Mouse (Mus musculus) lung, embryonic 14.5 days (tissue): Measurements from ENCODE around the gene Card11. TPM values are rescaled to one million over a fixed set of nuclear protein-coding genes. Genes with fewer than 3 reads are reported as not detected.

ENCODE experiments used
- ATAC-seq: fragments of 200-750 bp; cut with Nextera tagmentation; 2 replicates; pipeline ENCODE4 v1.8.0; 2017; ENCODE audit warnings: mild to moderate bottlenecking, moderate TSS enrichment, moderate library complexity; ENCODE audit not compliant: insufficient read depth
- DNase-seq: peaks from one replicate; pipeline ENCODE4 v3.0.0-alpha.2; 2015
- H3K27ac ChIP-seq: fragments of 300-500 bp; sonication (generic); 2 replicates; pipeline ENCODE4 v1.5.1; 2014; ENCODE audit warnings: low read depth, mild to moderate bottlenecking, moderate library complexity
- H3K27me3 ChIP-seq: fragments of 300-500 bp; sonication (generic); 2 replicates; pipeline ENCODE4 v1.6.1; 2014; ENCODE audit warnings: low read length, control low read depth; ENCODE audit not compliant: insufficient read depth
- H3K36me3 ChIP-seq: fragments of 300-500 bp; sonication (generic); 2 replicates; pipeline ENCODE4 v1.6.1; 2014; ENCODE audit warnings: control low read depth; ENCODE audit not compliant: insufficient read depth
- H3K4me1 ChIP-seq: fragments of 300-500 bp; sonication (generic); 2 replicates; pipeline ENCODE4 v1.6.1; 2014; ENCODE audit warnings: antibody characterized with exemption, control low read depth; ENCODE audit not compliant: insufficient read depth
- H3K4me2 ChIP-seq: fragments of 300-500 bp; sonication (generic); 2 replicates; pipeline ENCODE4 v1.6.1; 2014; ENCODE audit warnings: mild to moderate bottlenecking
- H3K4me3 ChIP-seq: fragments of 300-500 bp; sonication (generic); 2 replicates; pipeline ENCODE4 v1.5.1; 2014; ENCODE audit warnings: low read depth, low read length
- H3K9ac ChIP-seq: fragments of 300-500 bp; sonication (generic); 2 replicates; pipeline ENCODE4 v1.6.1; 2014
- H3K9me3 ChIP-seq: fragments of 300-500 bp; sonication (generic); 2 replicates; pipeline ENCODE4 v1.6.1; 2016; ENCODE audit warnings: low read depth, low read length, control low read depth
- CTCF ChIP-seq: IDR thresholded peaks from 2 replicates; pipeline ENCODE4 v1.5.1; 2016; ENCODE audit warnings: antibody characterized with exemption, low read depth
- WGBS: fragments of 180-500 bp; shearing (Covaris S2); extraction: QIAGEN DNeasy Blood & Tissue Kit; methylation state at CpG from one replicate; pipeline ENCODE4 v1.1.7; 2014; 5-methylcytosine and 5-hydroxymethylcytosine counted together
- polyA plus RNA-seq: library from polyadenylated mRNA; unstranded; fragments of >200 nt; fragmentation: Nextera tagmentation; extraction: Ambion mirVana; gene quantifications from 2 replicates; pipeline ENCODE4 v1.2.1, GENCODE M21; 2014

The Card11 gene
- 0.25 and 0.37 TPM in 2 replicates for polyA plus RNA-seq

DNA sequence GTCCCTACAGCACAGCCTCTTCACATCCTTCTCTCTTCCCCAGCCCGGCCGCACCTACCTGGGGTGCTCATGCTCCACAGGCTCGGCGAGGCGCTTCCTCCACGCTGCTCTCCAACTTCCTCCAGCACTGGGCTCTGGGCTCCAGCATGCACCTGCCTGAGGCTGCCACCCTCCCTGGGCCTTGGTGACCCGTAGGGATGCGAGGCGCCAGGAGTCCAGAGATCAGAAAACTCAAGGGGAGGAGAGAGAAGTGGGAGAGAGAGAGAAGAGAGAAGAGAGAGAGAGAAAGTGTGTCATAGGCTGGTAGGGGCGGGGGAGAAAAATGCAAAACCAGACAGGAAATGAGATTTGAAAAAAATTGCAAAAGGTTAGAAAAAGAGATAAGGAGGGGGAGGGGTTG lies at the start of gene Card11:
Gene Card11 (minus strand): TSS at position 234 of the 400 bp plus-strand sequence.
- H3K36me3 ChIP-seq: no peaks in the 10 kb centered on the region
- WGBS: 54% methylated on average over 10 of the region's 10 CpGs
- H3K27me3 ChIP-seq: no peaks in the 10 kb centered on the region
- DNase-seq: no peak
- H3K4me1 ChIP-seq: no peaks in the 10 kb centered on the region
- TF ChIP-seq CTCF: no peak
- no peak for ATAC-seq
- H3K4me3 ChIP-seq: no peak within 1 kb of the TSS
- no peaks in the 10 kb centered on the region for H3K9me3 ChIP-seq
- no peak within 1 kb of the TSS for H3K27ac ChIP-seq
- no peak within 1 kb of the TSS for H3K4me2 ChIP-seq
- H3K9ac ChIP-seq: no peak within 1 kb of the TSS

DNA sequence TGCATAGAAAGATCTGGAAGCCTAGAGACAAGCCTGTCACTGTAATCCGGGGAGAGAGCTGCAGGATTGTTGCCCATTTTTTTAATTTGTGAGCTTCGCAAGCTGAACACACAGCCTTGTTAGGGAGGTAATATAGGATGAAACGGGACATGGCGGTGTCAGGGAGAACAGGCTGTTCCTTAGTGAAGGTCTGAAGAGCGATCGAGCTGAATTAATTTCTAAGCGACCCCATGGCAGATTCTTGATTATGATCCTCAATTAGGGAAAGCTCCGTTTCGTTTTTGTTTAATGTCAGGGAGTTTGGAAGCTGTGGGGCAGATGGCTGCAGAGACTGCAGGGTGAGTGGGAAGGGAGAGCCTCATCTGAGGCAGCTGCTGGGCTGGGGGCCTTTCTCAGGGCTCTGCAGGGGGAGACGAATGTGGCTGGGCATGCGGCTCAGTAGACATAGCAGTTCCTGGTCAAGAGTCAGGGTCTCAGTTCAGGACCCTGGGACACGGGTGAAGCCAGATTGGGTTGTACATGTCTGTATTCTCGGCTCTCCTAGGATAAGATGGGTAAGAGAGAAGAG lies 47.4 kb upstream of the Card11 start:
- Histone ChIP-seq H3K27me3 (no peaks in the 10 kb centered on the region), H3K36me3 (no peaks in the 10 kb centered on the region), H3K4me2 (no peak overlapping the region), H3K9ac (no peak overlapping the region), H3K9me3 (no peaks in the 10 kb centered on the region; the same call in 1 of the 2 replicates), H3K27ac (no peak overlapping the region), H3K4me1 (no peaks in the 10 kb centered on the region), H3K4me3 (no peak overlapping the region)
- ATAC-seq (no peak), DNase-seq (no peak)
- TF ChIP-seq CTCF: no peak
- WGBS: 64% methylated on average over 13 of the region's 13 CpGs

DNA sequence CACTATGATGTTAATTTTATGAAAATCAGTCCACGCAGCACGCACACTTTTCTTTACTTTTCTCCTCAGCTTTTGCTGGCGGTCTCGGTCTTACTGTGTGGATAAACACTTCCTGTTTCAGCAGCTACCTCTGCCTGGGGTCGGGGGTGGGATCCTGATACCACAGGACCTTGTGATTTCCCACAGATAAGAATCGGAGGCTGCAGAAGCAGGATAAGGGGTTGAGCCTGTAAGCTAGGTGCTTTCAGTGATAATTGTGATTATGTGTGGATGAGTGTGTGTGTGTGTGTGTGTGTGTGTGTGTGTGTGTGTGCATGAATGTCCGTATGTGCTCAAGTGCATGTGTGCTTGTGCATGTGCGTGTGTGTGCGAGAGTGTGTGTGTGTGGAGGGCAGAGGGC lies 44.6 kb upstream of the Card11 start:
- no peak for ATAC-seq
- Histone ChIP-seq H3K27me3 (no peaks in the 10 kb centered on the region), H3K27ac (no peak overlapping the region), H3K9ac (no peak overlapping the region), H3K9me3 (no peaks in the 10 kb centered on the region), H3K4me2 (no peak overlapping the region), H3K36me3 (no peaks in the 10 kb centered on the region), H3K4me1 (no peaks in the 10 kb centered on the region), H3K4me3 (no peak overlapping the region)
- TF ChIP-seq CTCF: no peak
- 69% methylated on average over 9 of the region's 9 CpGs for WGBS
- DNase-seq: no peak

DNA sequence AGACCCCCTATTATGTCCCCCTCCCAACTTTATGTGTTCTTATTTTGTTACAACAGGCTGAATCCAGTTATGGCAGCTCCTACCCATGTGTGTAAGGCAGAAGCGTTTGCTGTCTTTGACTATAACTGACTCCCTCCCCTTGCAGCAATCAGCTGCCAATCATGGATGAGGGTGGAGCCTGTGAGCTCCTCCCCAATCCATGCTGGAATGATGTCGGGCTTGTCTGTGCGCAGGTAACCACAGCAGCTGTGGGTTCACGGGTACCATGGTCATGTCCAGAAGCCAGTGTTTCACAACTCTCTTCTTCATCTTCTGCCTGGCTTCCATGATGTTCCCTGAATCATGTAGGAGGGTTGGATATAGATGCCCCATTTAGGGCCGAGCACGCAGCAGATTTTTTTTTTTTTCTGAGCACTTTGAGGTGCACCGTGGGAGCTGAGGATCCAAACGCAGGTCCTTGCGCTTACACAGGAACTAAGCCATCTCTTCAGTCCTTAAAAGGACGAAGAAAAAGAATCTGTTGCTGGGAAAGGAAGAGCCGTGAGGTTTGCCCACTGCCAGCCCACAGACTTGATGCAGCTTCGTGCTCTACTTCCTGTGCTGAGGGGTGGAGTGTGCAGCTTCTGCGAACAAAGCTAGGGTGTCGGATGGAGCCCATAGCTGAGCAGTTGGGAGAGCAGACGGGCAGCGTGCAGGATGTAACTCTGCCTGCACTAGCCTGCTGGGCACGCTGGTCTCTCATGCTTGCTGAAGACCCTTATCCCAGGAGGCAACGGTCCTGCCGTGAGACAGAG lies 43.5 kb upstream of the Card11 start:
- ATAC-seq: no peak
- H3K4me3 ChIP-seq: no peak overlapping the region

DNA sequence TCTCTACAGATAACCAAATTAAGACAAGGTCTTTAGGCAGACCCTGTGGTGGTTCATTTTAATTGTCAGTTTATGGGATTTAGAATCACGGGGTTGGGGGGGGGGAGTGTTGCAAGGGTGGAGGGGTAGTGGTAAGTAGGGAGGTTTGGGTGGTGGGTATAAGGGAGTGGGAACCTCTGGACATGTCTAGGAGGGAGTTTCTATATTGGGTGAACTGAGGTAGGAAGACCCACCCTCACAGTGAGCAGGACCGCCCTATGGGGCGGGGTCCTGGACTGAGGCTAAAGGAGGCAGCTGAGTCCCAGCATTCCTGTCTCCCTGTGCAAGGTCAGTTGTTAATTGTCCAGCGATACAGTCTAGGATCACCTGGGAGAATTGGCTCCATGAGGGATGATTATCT lies 42.0 kb upstream of the Card11 start:
- no peaks in the 10 kb centered on the region for H3K9me3 ChIP-seq
- H3K4me3 ChIP-seq: no peak overlapping the region
- no peak overlapping the region for H3K4me2 ChIP-seq
- WGBS: 84% methylated on average over 4 of the region's 4 CpGs
- no peaks in the 10 kb centered on the region for H3K4me1 ChIP-seq
- H3K27me3 ChIP-seq: no peaks in the 10 kb centered on the region
- no peak overlapping the region for H3K27ac ChIP-seq
- no peak for TF ChIP-seq CTCF
- H3K36me3 ChIP-seq: no peaks in the 10 kb centered on the region
- no peak for DNase-seq
- ATAC-seq: no peak
- H3K9ac ChIP-seq: no peak overlapping the region

More for the DNA sequence above, 43.5 kb upstream of the Card11 start:
- no peaks in the 10 kb centered on the region for H3K4me1 ChIP-seq
- peak overlapping the region; percentile 32; the same call in 1 of the 2 replicates for H3K4me2 ChIP-seq
- TF ChIP-seq CTCF: no peak
- 50% methylated on average over 19 of the region's 19 CpGs for WGBS
- DNase-seq: peak; percentile 11
- H3K9me3 ChIP-seq: no peaks in the 10 kb centered on the region
- H3K36me3 ChIP-seq: no peaks in the 10 kb centered on the region
- no peaks in the 10 kb centered on the region for H3K27me3 ChIP-seq
- H3K9ac ChIP-seq: no peak overlapping the region
- no peak overlapping the region for H3K27ac ChIP-seq

DNA sequence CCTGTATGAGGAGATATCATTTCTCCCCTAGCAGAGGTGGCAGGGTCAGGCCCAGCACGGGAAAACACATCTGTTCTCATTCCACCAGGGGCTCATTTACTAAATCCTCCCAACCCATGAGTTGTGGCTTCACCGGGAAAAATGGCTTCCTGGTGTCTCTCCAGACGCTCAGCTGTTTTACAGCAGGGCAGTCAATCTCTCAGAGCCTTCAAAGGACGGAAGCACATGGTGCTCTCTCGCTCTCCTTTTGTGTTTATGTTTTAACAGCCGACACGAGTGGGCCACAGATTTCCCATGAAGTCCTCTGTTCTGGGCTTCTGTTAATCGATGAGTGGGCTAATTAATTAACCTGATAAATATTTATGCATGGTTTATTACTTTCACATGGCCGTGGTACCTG lies 40.5 kb upstream of the Card11 start:
- Histone ChIP-seq H3K27ac (no peak overlapping the region), H3K4me2 (no peak overlapping the region), H3K36me3 (no peaks in the 10 kb centered on the region), H3K9me3 (no peaks in the 10 kb centered on the region), H3K4me1 (no peaks in the 10 kb centered on the region), H3K4me3 (no peak overlapping the region), H3K27me3 (no peaks in the 10 kb centered on the region), H3K9ac (no peak overlapping the region)
- 33% methylated on average over 9 of the region's 9 CpGs for WGBS
- no peak for TF ChIP-seq CTCF
- ATAC-seq: no peak
- DNase-seq: no peak

DNA sequence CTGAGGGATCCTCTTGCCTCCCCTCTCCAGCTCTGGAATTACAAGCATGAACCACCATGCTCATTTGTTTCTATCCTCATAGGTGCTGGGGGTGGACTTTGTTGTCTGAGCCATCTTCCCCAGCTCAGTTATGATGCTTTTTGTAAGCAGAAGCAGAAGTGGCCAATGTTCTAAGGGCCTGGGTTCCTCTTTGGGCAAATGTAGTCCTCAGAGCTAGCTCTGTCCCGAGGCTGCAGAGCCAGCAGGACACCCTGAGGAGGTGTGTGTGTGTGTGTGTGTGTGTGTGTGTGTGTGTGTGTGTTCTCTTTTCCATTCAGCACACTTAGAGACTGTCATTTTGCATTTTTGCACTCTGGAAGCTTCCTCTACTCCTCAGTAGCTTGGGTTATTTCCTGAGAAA lies 38.0 kb upstream of the Card11 start:
- ATAC-seq (no peak), DNase-seq (no peak)
- Histone ChIP-seq H3K4me3 (no peak overlapping the region), H3K36me3 (no peaks in the 10 kb centered on the region), H3K4me1 (no peaks in the 10 kb centered on the region), H3K9me3 (no peaks in the 10 kb centered on the region), H3K27ac (no peak overlapping the region), H3K27me3 (no peaks in the 10 kb centered on the region), H3K4me2 (no peak overlapping the region), H3K9ac (no peak overlapping the region)
- TF ChIP-seq CTCF: no peak
- WGBS: 59% methylated on average over 1 of the region's 1 CpGs
